Mouse (Mus musculus) heart, adult 2 months (tissue): ENCODE data around the gene Timp1. TPM values are rescaled to one million over a fixed set of nuclear protein-coding genes. Genes with fewer than 3 reads are reported as not detected.

Experiments
- DNase-seq, 2 experiments: peaks; one replicate each; pipeline ENCODE4 v3.0.0; 2021
- H3K27ac ChIP-seq: fragments of 200-600 bp; 2 replicates; pipeline ENCODE4 v1.8.1; 2022
- H3K27me3 ChIP-seq: fragments of 200-500 bp; 2 replicates; pipeline ENCODE4 v1.6.1; 2012; ENCODE audit warnings: mild to moderate bottlenecking, low read length, inconsistent platforms, mixed read lengths; ENCODE audit not compliant: control insufficient read depth, insufficient read depth
- H3K36me3 ChIP-seq: fragments of 200-500 bp; 2 replicates; pipeline ENCODE4 v1.6.1; 2012; ENCODE audit warnings: low read length, inconsistent platforms; ENCODE audit not compliant: control insufficient read depth, insufficient read depth
- H3K4me1 ChIP-seq: fragments of 200-500 bp; 2 replicates; pipeline ENCODE4 v1.6.1; 2011; ENCODE audit warnings: low read length; ENCODE audit not compliant: control insufficient read depth, insufficient read depth
- H3K4me3 ChIP-seq: fragments of 200-600 bp; 2 replicates; pipeline ENCODE4 v1.8.1; 2022
- H3K79me2 ChIP-seq: fragments of 200-500 bp; replicated peaks from 2 replicates; pipeline ENCODE4 v1.6.1; 2012; ENCODE audit warnings: mild to moderate bottlenecking, inconsistent platforms, low read length, moderate library complexity, mixed read lengths; ENCODE audit not compliant: control insufficient read depth, insufficient read depth
- H3K9ac ChIP-seq: fragments of 200-500 bp; 2 replicates; pipeline ENCODE4 v1.6.1; 2012; ENCODE audit warnings: low read depth, mild to moderate bottlenecking, control low read depth, inconsistent platforms, low read length, mixed read lengths
- CTCF ChIP-seq: fragments of 200-600 bp; IDR thresholded peaks from 2 replicates; pipeline ENCODE4 v1.8.1; 2022; ENCODE audit warnings: antibody characterized with exemption, mild to moderate bottlenecking, moderate library complexity
- EP300 ChIP-seq: fragments of 200-500 bp; IDR thresholded peaks from 2 replicates; pipeline ENCODE4 v1.6.1; 2011; ENCODE audit warnings: low read depth, low read length, control low read depth; ENCODE audit not compliant: insufficient read depth
- POLR2A ChIP-seq: fragments of 200-500 bp; IDR thresholded peaks from 2 replicates; pipeline ENCODE4 v1.6.1; 2011; ENCODE audit warnings: mild to moderate bottlenecking, low read depth, low read length, control low read depth; ENCODE audit not compliant: insufficient read depth
- WGBS: fragments of 180-500 bp; shearing (Covaris S2); methylation state at CpG from one replicate; pipeline ENCODE4 v1.1.7; 2018; 5-methylcytosine and 5-hydroxymethylcytosine counted together
- intact Hi-C: fragments of 180-260 bp; cut with DNase I; formaldehyde crosslinking; loops from one replicate; pipeline ENCODE4 v1.15.1; 2025
- polyA plus RNA-seq: library from polyadenylated mRNA; depleted of rRNA; stranded (reverse); fragments of >200 nt; gene quantifications from 2 replicates; pipeline ENCODE4 v1.2.3, GENCODE M21; 2012
- total RNA-seq, 2 experiments: library from RNA; stranded (reverse); gene quantifications; 2 replicates each; pipeline ENCODE4 v1.2.3; 2021

Timp1 gene
- total and polyA plus RNA-seq, 3 experiments, result 3.2 to 13.2 (median 3.7) TPM

GRCm38 (mm10) chrX:20853794-20854193, 16.2 kb upstream of the Timp1 start:
- intact Hi-C loops, result loop anchor here (10.0 kb wide), 1 partner anchor 211 kb away; the partner anchor contains the start of genes Spaca5 and Zfp182
- Histone ChIP-seq H3K27me3 (no peaks in the 10 kb centered on the region), H3K9ac (no peak overlapping the region), H3K4me3 (no peak overlapping the region), H3K27ac (no peak overlapping the region), H3K79me2 (no peaks in the 10 kb centered on the region), H3K36me3 (peaks cover 4% of the 10 kb centered on the region; the same call in 1 of the 2 replicates), H3K4me1 (peaks cover 1% of the 10 kb centered on the region; the same call in 1 of the 2 replicates)
- TF ChIP-seq CTCF, result no peak
- TF ChIP-seq EP300, result no peak
- TF ChIP-seq POLR2A, result no peak
- 91% methylated on average over 7 of the region's 7 CpGs for WGBS
- no peak for DNase-seq

GRCm38 (mm10) chrX:20861453-20862104, 8.4 kb upstream of the Timp1 start:
- Histone ChIP-seq H3K27ac (no peak overlapping the region), H3K9ac (no peak overlapping the region), H3K79me2 (no peaks in the 10 kb centered on the region), H3K4me1 (peaks cover 2% of the 10 kb centered on the region), H3K4me3 (no peak overlapping the region), H3K27me3 (no peaks in the 10 kb centered on the region), H3K36me3 (no peaks in the 10 kb centered on the region)
- WGBS, result 54% methylated on average over 5 of the region's 5 CpGs
- DNase-seq, result no peak
- no peak for TF ChIP-seq POLR2A
- TF ChIP-seq EP300, result no peak
- no peak for TF ChIP-seq CTCF
- intact Hi-C loops, result loop anchor here (10.0 kb wide), 1 partner anchor 177 kb away; the partner anchor contains the start of gene Cdk16

GRCm38 (mm10) chrX:20862105-20863065, 7.6 kb upstream of the Timp1 start:
- no peaks in the 10 kb centered on the region for H3K36me3 ChIP-seq
- peak; percentile 28 to 43 for DNase-seq
- TF ChIP-seq EP300, result no peak
- TF ChIP-seq CTCF, result no peak
- no peak for TF ChIP-seq POLR2A
- H3K79me2 ChIP-seq, result no peaks in the 10 kb centered on the region
- intact Hi-C loops, result loop anchor here (10.0 kb wide), 1 partner anchor 178 kb away; the partner anchor contains the start of gene Cdk16
- peak overlapping the region; percentile 42 for H3K9ac ChIP-seq
- H3K27me3 ChIP-seq, result no peaks in the 10 kb centered on the region
- H3K27ac ChIP-seq, result peak overlapping the region; percentile 56
- WGBS, result 42% methylated on average over 29 of the region's 29 CpGs
- peaks cover 2% of the 10 kb centered on the region for H3K4me1 ChIP-seq
- H3K4me3 ChIP-seq, result no peak overlapping the region

GRCm38 (mm10) chrX:20863161-20864101, 6.5 kb upstream of the Timp1 start:
- no peaks in the 10 kb centered on the region for H3K36me3 ChIP-seq
- peak overlapping the region; percentile 56 for H3K27ac ChIP-seq
- no peaks in the 10 kb centered on the region for H3K27me3 ChIP-seq
- WGBS, result 55% methylated on average over 9 of the region's 9 CpGs
- H3K4me1 ChIP-seq, result peaks cover 2% of the 10 kb centered on the region
- peak in 1 of 2 experiments; percentile 19 for DNase-seq
- no peaks in the 10 kb centered on the region for H3K79me2 ChIP-seq
- TF ChIP-seq POLR2A, result no peak
- TF ChIP-seq CTCF, result no peak
- TF ChIP-seq EP300, result no peak
- intact Hi-C loops, result loop anchor here (10.0 kb wide), 1 partner anchor 179 kb away; the partner anchor contains the start of gene Cdk16
- no peak overlapping the region for H3K4me3 ChIP-seq
- H3K9ac ChIP-seq, result no peak overlapping the region

GRCm38 (mm10) chrX:20868091-20868490, 1.9 kb upstream of the Timp1 start:
- no peak for DNase-seq
- no peak for TF ChIP-seq CTCF
- no peak for TF ChIP-seq POLR2A
- TF ChIP-seq EP300, result no peak
- no peak overlapping the region for H3K9ac ChIP-seq
- no peak overlapping the region for H3K4me3 ChIP-seq
- H3K36me3 ChIP-seq, result no peaks in the 10 kb centered on the region
- 70% methylated on average over 4 of the region's 4 CpGs for WGBS
- no peaks in the 10 kb centered on the region for H3K79me2 ChIP-seq
- peaks cover 2% of the 10 kb centered on the region; the same call in 1 of the 2 replicates for H3K4me1 ChIP-seq
- H3K27ac ChIP-seq, result no peak overlapping the region
- intact Hi-C loops, result loop anchor here (10.0 kb wide), 1 partner anchor 183 kb away; the partner anchor contains the start of gene Cdk16
- no peaks in the 10 kb centered on the region for H3K27me3 ChIP-seq
